In the genomic region with DNA sequence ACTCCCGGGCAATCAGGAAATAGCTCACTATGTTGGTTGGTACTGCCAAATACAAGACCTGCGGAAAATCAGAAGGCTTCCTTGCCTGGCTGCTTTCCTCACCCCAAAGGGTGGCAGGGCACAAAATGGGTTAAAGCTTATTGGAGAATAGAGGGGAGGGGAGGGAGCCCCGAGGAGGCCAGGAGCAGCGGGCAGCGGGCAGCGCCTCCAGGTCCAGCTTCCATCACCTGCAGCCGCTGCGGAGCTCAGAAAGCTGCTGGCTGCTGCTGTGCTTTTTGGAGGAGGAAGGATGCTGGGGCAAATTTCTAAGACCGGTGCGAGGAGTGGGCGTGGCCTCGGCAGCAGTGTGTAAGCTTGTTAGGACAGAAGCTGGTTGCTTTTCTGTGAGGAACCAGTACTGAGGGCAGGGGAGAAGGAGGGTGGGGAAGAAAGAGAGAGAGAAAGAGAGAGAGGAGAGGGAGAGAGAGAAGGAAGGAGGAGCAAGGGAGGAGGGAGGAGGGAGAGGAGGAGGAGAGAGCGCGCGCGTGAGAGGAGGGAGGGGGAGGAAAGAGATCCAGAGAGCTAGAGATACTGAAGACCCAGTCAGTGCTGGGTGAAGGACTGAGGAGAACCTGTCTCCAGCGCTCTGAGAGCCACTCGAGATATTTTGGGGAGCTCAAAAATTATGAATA, we compare ENCODE assay signal across 8 mouse cellular contexts. TPM values are rescaled to one million over a fixed set of nuclear protein-coding genes. Genes with fewer than 3 reads are reported as not detected.
A peak's percentile ranks its signal among the peaks of the same experiment; 100 is the strongest.
DNase-seq lines count a peak whose midpoint lies in the region; ATAC-seq and TF ChIP-seq lines count a peak whose summit lies in the region.

Cntnap4 (plus strand) TSS at position 573 of the 671 bp plus-strand sequence.

- H3K4me2 ChIP-seq in lung, embryonic 15.5 days, result peak within 1 kb of the TSS; percentile 24; the same call in 1 of the 2 replicates
- peak within 1 kb of the TSS; percentile 49 for H3K4me2 ChIP-seq in embryonic facial prominence, embryonic 15.5 days (replicated peaks)
- H3K4me2 ChIP-seq in midbrain, postnatal 0 days (ENCODE audit: low read depth, low read length, poor library complexity, severe bottlenecking), result peak within 1 kb of the TSS; percentile 54

- no peak within 1 kb of the TSS for H3K4me3 ChIP-seq in lung, embryonic 15.5 days
- H3K4me3 ChIP-seq in embryonic facial prominence, embryonic 15.5 days (replicated peaks), result peak within 1 kb of the TSS; percentile 30
- peak within 1 kb of the TSS; percentile 64 for H3K4me3 ChIP-seq in layer of hippocampus, adult 2 months
- H3K4me3 ChIP-seq in midbrain, postnatal 0 days (ENCODE audit: low read depth, low read length), result peak within 1 kb of the TSS; percentile 58

- no peak for DNase-seq in lung, postnatal 4 days
- peak; percentile 23 to 30 for DNase-seq in layer of hippocampus, adult 2 months (ENCODE audit: low spot score in 2 of 2)
- DNase-seq in midbrain, postnatal 0 days (ENCODE audit: low spot score), result peak; percentile 76
- DNase-seq in spleen, postnatal 36 days (ENCODE audit: low spot score in 2 of 2), result no peak
- DNase-seq in natural killer cell, adult 2 months (ENCODE audit: low spot score in 2 of 2), result no peak

- no peaks in the 10 kb centered on the region for H3K36me3 ChIP-seq in lung, embryonic 15.5 days
- H3K36me3 ChIP-seq in embryonic facial prominence, embryonic 15.5 days, result no peaks in the 10 kb centered on the region
- H3K36me3 ChIP-seq in midbrain, postnatal 0 days (ENCODE audit: insufficient read depth, low read length), result no peaks in the 10 kb centered on the region

- no peaks in the 10 kb centered on the region for H3K9me3 ChIP-seq in lung, embryonic 15.5 days
- no peaks in the 10 kb centered on the region for H3K9me3 ChIP-seq in embryonic facial prominence, embryonic 15.5 days (replicated peaks)
- H3K9me3 ChIP-seq in midbrain, postnatal 0 days (ENCODE audit: low read length), result no peaks in the 10 kb centered on the region

- TF ChIP-seq CTCF in layer of hippocampus, adult 2 months (conservative IDR thresholded peaks at IDR 0.05), result no peak
- no peak for TF ChIP-seq CTCF in midbrain, postnatal 0 days (IDR thresholded peaks at IDR 0.05)

- H3K9ac ChIP-seq in lung, embryonic 15.5 days, result no peak within 1 kb of the TSS
- no peak within 1 kb of the TSS for H3K9ac ChIP-seq in embryonic facial prominence, embryonic 15.5 days
- H3K9ac ChIP-seq in midbrain, postnatal 0 days (replicated peaks; ENCODE audit: low read length, poor library complexity, severe bottlenecking), result peak within 1 kb of the TSS; percentile 81

- WGBS in lung, embryonic 15.5 days, result 3% methylated on average over 18 of the region's 18 CpGs
- 1% methylated on average over 18 of the region's 18 CpGs for WGBS in embryonic facial prominence, embryonic 15.5 days
- WGBS in midbrain, postnatal 0 days, result under 1% methylated on average over 18 of the region's 18 CpGs

- peaks cover 22% of the 10 kb centered on the region for H3K27me3 ChIP-seq in lung, embryonic 15.5 days
- H3K27me3 ChIP-seq in embryonic facial prominence, embryonic 15.5 days, result peaks cover 23% of the 10 kb centered on the region
- no peaks in the 10 kb centered on the region for H3K27me3 ChIP-seq in midbrain, postnatal 0 days (ENCODE audit: insufficient read depth, low read length)

- H3K27ac ChIP-seq in lung, embryonic 15.5 days, result no peak within 1 kb of the TSS
- no peak within 1 kb of the TSS for H3K27ac ChIP-seq in embryonic facial prominence, embryonic 15.5 days (replicated peaks)
- H3K27ac ChIP-seq in layer of hippocampus, adult 2 months, result peak within 1 kb of the TSS; percentile 74; the same call in 1 of the 2 replicates
- H3K27ac ChIP-seq in midbrain, postnatal 0 days (ENCODE audit: low read depth, low read length), result peak within 1 kb of the TSS; percentile 77

- ATAC-seq in lung, embryonic 15.5 days (ENCODE audit: borderline replicate concordance, extremely low read depth, low FRiP score, low TSS enrichment), result no peak
- ATAC-seq in embryonic facial prominence, embryonic 15.5 days (ENCODE audit: insufficient number of reproducible peaks, low FRiP score, low TSS enrichment, low read depth), result no peak
- ATAC-seq in midbrain, postnatal 0 days (ENCODE audit: low FRiP score), result peak; percentile 56; the same call in 1 of the 2 replicates
- ATAC-seq in erythroid progenitor cell, adult 5-6 weeks (replicated peaks; ENCODE audit: low FRiP score, poor library complexity, severe bottlenecking), result no peak

- no peaks in the 10 kb centered on the region for H3K4me1 ChIP-seq in lung, embryonic 15.5 days
- H3K4me1 ChIP-seq in embryonic facial prominence, embryonic 15.5 days, result peaks cover 3% of the 10 kb centered on the region; the same call in 1 of the 2 replicates
- no peaks in the 10 kb centered on the region for H3K4me1 ChIP-seq in midbrain, postnatal 0 days (ENCODE audit: insufficient read depth, low read length)

RNA-seq across cellular contexts. Expression of gene Cntnap4, which starts in this region (rescaled TPM):
- polyA plus RNA-seq in lung, embryonic 15.5 days (2015; fragmentation: Nextera tagmentation; extraction: Ambion mirVana), result 0.11 and 0.21 TPM in 2 replicates
- 0.84 and 1.1 TPM in 2 replicates for polyA plus RNA-seq in embryonic facial prominence, embryonic 15.5 days (2015; fragmentation: Nextera tagmentation; extraction: Ambion mirVana)
- total RNA-seq in layer of hippocampus, adult 2 months (2021), result 10 to 100 TPM; 16.2 to 18.2 TPM
- 37.0 and 42.5 TPM in 2 replicates for total RNA-seq in midbrain, postnatal 0 days (2014; rRNA removed)
- 15.5 and 16.5 TPM in 2 replicates for polyA plus RNA-seq in midbrain, postnatal 0 days (2015; fragmentation: Nextera tagmentation; extraction: Ambion mirVana)
- total RNA-seq in erythroid progenitor cell, adult 5-6 weeks (2015; ENCODE audit: low replicate concordance), result not detected in 2 replicates
- not detected in 2 replicates for total RNA-seq in erythroid progenitor cell, adult 5-6 weeks (2017; ENCODE audit: low replicate concordance)

Comparison
In these comparisons a context has a peak if more than half of its experiments do, and no peak if none do; other contexts are left out.
1. RNA of gene Cntnap4 (total RNA-seq): 37.0 to 42.5 TPM in midbrain, postnatal 0 days and 16.2 to 18.2 TPM in layer of hippocampus, adult 2 months; not detected in erythroid progenitor cell, adult 5-6 weeks; every median in the first group is over 10 times any median in the second.
2. H3K27ac ChIP-seq: peak in layer of hippocampus, adult 2 months (single experiment) and midbrain, postnatal 0 days (single experiment); none in lung, embryonic 15.5 days (single experiment) and embryonic facial prominence, embryonic 15.5 days (single experiment).
3. DNase-seq: peak in layer of hippocampus, adult 2 months (2 of 2) and midbrain, postnatal 0 days (single experiment); none in lung, postnatal 4 days (0 of 2), spleen, postnatal 36 days (0 of 2) and natural killer cell, adult 2 months (0 of 2).
4. Peak in every context shown above with its lines, with median percentiles within 50 percentile points of each other: H3K4me2 ChIP-seq.